Mouse (Mus musculus): ENCODE measurements around the gene Cfl1. TPM values are rescaled to one million over a fixed set of nuclear protein-coding genes. Genes with fewer than 3 reads are reported as not detected.

The Cfl1 gene
- polyA plus RNA-seq, 1 experiment from 2014 or later: 2,209 TPM

DNA sequence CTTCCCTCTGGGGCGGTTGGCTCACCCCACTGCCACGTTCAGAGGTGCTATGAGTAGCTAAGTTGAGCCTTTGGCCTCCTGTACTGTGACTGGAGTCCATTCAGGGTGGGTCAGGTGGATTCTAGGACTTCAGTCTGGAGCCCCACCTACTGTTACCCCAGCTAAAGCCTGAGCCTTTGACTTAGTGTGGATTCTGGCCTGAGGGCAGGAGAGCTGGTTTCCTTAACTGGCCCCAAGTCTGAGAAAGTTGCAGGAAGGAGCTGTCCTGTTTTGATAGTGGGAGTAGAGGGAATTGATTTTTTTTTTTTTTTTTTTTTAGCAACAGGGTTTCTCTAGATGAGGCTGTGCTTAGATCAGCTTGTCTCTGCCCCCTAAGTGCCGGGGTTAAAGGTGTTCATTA lies 4.1 kb downstream of the Cfl1 start:
- H3K27ac ChIP-seq: no peak overlapping the region
- H3K9ac ChIP-seq: no peak overlapping the region
- no peak overlapping the region for H3K4me2 ChIP-seq
- H3K9me3 ChIP-seq: no peaks in the 10 kb centered on the region
- WGBS: 79% methylated on average over 3 of the region's 3 CpGs
- H3K36me3 ChIP-seq: peaks cover 49% of the 10 kb centered on the region
- H3K4me3 ChIP-seq: no peak overlapping the region
- peaks cover 17% of the 10 kb centered on the region for H3K4me1 ChIP-seq
- ATAC-seq (ENCODE audit: insufficient number of reproducible peaks, low FRiP score, low TSS enrichment, low read depth): no peak
- H3K27me3 ChIP-seq: no peaks in the 10 kb centered on the region

DNA sequence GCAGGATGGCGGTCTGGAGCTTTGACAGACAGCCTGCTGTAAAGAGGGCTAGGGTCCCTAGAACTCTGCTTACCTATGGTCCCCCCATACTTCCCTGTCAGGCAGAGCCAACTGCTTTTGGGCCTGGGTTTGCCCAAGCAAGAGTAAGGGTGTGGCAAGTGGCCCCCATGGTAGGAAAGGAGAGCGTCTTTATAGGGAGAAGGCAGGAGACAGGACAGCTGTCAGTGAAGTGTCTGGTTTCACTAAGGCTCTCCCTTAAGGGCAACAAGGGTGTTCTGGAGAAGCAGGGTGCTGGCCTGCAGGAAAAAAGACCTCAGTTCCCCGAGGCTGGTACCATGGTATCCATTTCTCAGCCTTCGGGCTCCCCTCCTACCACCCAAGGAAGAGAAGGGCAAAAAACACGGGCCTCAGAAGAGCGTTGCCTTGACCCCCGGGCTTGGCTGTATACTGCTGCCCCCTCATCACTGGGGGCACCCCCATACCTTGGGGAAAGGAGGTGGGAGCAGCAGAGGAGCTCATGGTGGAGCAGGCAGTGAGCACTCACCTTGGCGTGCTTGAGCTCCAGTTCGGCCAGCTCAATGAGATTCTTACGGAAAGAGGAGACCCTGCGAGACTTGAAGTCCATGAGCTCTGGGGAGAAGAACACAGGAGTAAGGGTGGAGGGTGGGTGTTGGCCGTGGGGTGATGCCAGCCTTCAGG lies 5.2 kb downstream of the Cfl1 start:
- peaks cover 10% of the 10 kb centered on the region for H3K4me1 ChIP-seq
- H3K27me3 ChIP-seq: no peaks in the 10 kb centered on the region
- H3K9me3 ChIP-seq: no peaks in the 10 kb centered on the region
- no peak overlapping the region for H3K4me3 ChIP-seq
- H3K9ac ChIP-seq: no peak overlapping the region
- H3K36me3 ChIP-seq: peaks cover 49% of the 10 kb centered on the region
- 79% methylated on average over 12 of the region's 12 CpGs for WGBS
- H3K4me2 ChIP-seq: no peak overlapping the region
- no peak for ATAC-seq (ENCODE audit: insufficient number of reproducible peaks, low FRiP score, low TSS enrichment, low read depth)
- H3K27ac ChIP-seq: no peak overlapping the region; the same call in 1 of the 2 replicates

DNA sequence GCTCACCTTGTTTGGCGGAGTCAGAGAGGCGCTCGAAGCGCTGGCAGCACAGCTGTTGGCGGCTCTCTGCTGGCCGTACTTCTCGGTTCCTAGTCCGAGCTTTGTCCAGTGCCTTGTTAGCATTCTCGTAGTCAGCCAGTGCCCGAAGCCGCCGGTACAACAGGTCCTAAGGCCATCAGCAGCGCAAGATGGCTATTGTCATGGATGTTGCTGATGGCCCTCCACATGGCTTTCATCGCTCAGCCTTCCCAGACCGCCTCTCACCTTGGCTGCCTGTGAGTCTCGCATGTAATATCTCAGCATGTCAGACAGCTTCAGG lies 5.8 kb downstream of the Cfl1 start:
- Histone ChIP-seq H3K4me1 (peaks cover 10% of the 10 kb centered on the region), H3K27ac (no peak overlapping the region), H3K36me3 (peaks cover 49% of the 10 kb centered on the region), H3K9me3 (no peaks in the 10 kb centered on the region), H3K27me3 (no peaks in the 10 kb centered on the region), H3K9ac (no peak overlapping the region), H3K4me2 (no peak overlapping the region), H3K4me3 (no peak overlapping the region)
- 85% methylated on average over 16 of the region's 16 CpGs for WGBS
- ATAC-seq (ENCODE audit: insufficient number of reproducible peaks, low FRiP score, low TSS enrichment, low read depth): no peak

DNA sequence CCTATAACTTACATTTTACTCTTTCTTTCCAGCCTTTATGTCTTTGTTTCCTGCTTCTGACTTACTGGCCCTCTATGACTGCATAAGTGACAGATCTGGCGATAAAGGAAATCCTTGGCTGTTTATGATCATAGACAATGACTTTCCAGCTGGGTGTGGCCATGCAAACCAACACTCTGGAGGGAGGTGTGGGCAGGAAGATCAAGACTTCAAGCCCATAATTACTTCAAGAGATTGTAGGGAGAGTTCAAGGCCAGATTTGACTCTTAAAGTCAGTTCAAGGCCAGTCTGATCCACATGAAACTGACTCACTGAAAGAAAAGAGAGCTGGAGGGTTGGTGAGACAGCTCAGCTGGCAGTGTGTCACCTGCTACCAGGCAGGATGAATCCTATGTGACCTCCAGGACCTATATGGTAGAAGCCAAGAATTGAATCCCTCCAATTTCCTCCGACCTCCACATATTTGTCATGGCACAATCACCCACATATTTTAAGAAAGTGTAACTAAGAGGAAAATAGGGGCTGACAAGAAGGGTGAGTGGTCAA lies 10.1 kb downstream of the Cfl1 start:
- H3K4me2 ChIP-seq: no peak overlapping the region
- no peak for ATAC-seq (ENCODE audit: insufficient number of reproducible peaks, low FRiP score, low TSS enrichment, low read depth)
- H3K9ac ChIP-seq: no peak overlapping the region
- no peak overlapping the region for H3K27ac ChIP-seq
- no peaks in the 10 kb centered on the region for H3K4me1 ChIP-seq
- H3K27me3 ChIP-seq: no peaks in the 10 kb centered on the region
- WGBS: 89% methylated on average over 2 of the region's 2 CpGs
- H3K9me3 ChIP-seq: no peaks in the 10 kb centered on the region
- H3K4me3 ChIP-seq: no peak overlapping the region
- peaks cover 24% of the 10 kb centered on the region for H3K36me3 ChIP-seq

DNA sequence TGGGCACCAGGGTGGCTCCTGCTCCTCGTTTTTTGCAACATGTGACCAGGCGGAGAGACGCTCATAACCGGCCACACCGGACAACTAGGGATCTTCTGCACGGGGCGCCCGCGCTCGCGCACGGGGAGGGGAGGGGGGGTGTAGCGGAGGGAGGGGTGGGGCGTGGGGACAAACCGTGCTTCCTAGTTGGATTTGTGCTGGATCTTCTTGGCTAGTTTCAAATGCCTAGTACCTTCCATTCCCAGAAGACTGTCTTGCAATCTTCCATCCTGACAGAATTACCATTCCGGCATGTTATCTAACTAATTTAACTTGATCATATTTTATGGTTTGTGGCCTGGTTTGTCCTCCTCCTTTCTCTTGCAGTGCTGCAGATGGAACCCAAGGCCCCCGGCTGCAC lies 13.4 kb downstream of the Cfl1 start, which contains the start of gene 1700020D05Rik:
TSS of gene 1700020D05Rik (minus strand) at position 101 of the 400 bp plus-strand sequence.
- H3K9me3 ChIP-seq: no peaks in the 10 kb centered on the region
- H3K27me3 ChIP-seq: no peaks in the 10 kb centered on the region
- WGBS: 51% methylated on average over 17 of the region's 17 CpGs
- no peak within 1 kb of the TSS for H3K4me2 ChIP-seq
- H3K36me3 ChIP-seq: no peaks in the 10 kb centered on the region; the same call in 1 of the 2 replicates
- no peak within 1 kb of the TSS for H3K27ac ChIP-seq
- ATAC-seq (ENCODE audit: insufficient number of reproducible peaks, low FRiP score, low TSS enrichment, low read depth): no peak
- H3K4me1 ChIP-seq: no peaks in the 10 kb centered on the region
- no peak within 1 kb of the TSS for H3K4me3 ChIP-seq
- H3K9ac ChIP-seq: no peak within 1 kb of the TSS

DNA sequence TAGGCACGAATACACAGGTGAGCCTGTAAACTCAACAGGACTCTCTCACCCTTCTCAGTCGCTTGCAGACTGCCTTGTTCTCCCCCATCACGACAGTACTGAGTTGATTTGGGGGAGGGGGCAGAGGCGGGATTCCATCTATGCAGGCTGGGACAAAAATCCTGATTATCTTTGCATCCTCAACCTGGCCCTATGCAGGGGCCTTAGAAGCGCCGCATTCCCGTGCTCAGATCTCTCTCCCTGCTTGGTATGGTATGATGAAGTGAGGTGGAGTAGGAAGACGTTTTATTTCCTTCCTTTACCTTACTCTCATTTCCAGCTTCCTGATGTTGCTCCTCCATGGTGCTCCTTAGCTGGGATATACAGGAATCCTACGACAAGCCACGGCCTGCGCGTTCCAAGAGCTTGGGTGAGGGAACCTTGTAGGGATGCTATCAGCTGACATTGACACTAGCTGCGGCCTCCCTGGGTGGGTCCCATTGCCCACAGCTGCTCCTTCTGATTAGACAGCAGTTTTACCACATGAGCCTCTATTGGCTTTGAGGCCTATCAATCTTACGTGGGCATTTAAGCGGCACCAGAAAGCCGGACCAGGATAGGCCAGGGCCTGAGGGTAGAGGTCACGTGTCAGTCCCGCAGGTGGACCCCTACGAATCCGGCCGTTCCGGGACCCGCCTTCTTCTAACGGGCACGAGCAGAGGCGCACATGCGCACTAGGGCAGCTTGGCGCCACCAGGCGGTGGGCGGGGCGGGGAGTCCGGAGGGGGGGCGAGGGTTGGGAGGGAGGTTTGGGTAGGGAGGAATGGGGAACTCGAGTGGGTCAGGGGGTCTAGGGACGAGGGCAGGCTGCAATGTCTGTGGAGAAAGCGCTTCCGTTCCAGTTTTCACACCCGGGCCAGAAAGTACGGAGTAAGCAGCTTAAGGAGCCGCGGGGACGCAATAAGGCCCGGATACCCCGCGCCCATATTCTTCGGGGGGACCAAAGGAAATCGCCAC lies 20.1 kb downstream of the Cfl1 start, which contains the start of gene Snx32:
TSS of gene Snx32 (minus strand) at position 508 of the 996 bp plus-strand sequence.
- H3K4me1 ChIP-seq: peaks cover 18% of the 10 kb centered on the region
- WGBS: 2% methylated on average over 47 of the region's 47 CpGs
- H3K27ac ChIP-seq: peak within 1 kb of the TSS; percentile 76
- peak within 1 kb of the TSS; percentile 50 for H3K4me3 ChIP-seq
- peak within 1 kb of the TSS; percentile 52 for H3K9ac ChIP-seq
- peak within 1 kb of the TSS; percentile 82 for H3K4me2 ChIP-seq
- H3K27me3 ChIP-seq: no peaks in the 10 kb centered on the region
- no peaks in the 10 kb centered on the region for H3K36me3 ChIP-seq
- no peaks in the 10 kb centered on the region for H3K9me3 ChIP-seq
- ATAC-seq (ENCODE audit: insufficient number of reproducible peaks, low FRiP score, low TSS enrichment, low read depth): peak; percentile 98

DNA sequence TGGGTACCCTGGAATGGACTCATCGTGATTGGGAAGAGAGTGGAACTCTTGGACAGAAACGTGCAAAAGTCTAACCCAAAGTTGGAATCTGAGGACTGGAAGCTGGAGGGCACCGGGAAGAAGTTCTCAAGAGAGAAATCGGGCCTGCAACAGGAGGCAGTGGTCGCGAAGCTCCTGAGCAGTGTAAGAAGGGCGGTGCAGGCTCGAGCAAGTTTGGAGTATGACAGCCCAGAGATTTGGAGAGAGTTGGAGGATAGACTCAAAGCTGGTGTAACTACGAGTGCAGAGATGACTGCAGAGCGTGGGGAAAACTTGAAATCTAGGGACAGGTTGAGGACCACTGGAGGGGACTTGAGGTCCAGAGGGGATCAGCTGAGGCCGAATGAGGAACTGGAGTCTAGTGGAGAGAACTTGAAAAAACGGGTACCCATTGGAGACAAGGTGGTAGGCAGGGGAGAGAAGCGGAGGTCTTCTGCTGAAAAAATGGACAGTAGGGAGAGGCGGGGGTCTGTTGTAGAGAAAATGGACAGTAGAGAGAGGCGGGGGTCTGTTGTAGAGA lies 20.9 kb downstream of the Cfl1 start:
- peak overlapping the region; percentile 82 for H3K4me2 ChIP-seq
- no peaks in the 10 kb centered on the region for H3K27me3 ChIP-seq
- peak overlapping the region; percentile 52 for H3K9ac ChIP-seq
- no peaks in the 10 kb centered on the region for H3K9me3 ChIP-seq
- peak overlapping the region; percentile 50 for H3K4me3 ChIP-seq
- peaks cover 18% of the 10 kb centered on the region for H3K4me1 ChIP-seq
- no peak for ATAC-seq (ENCODE audit: insufficient number of reproducible peaks, low FRiP score, low TSS enrichment, low read depth)
- 45% methylated on average over 15 of the region's 15 CpGs for WGBS
- H3K27ac ChIP-seq: peak overlapping the region; percentile 76
- no peaks in the 10 kb centered on the region for H3K36me3 ChIP-seq

DNA sequence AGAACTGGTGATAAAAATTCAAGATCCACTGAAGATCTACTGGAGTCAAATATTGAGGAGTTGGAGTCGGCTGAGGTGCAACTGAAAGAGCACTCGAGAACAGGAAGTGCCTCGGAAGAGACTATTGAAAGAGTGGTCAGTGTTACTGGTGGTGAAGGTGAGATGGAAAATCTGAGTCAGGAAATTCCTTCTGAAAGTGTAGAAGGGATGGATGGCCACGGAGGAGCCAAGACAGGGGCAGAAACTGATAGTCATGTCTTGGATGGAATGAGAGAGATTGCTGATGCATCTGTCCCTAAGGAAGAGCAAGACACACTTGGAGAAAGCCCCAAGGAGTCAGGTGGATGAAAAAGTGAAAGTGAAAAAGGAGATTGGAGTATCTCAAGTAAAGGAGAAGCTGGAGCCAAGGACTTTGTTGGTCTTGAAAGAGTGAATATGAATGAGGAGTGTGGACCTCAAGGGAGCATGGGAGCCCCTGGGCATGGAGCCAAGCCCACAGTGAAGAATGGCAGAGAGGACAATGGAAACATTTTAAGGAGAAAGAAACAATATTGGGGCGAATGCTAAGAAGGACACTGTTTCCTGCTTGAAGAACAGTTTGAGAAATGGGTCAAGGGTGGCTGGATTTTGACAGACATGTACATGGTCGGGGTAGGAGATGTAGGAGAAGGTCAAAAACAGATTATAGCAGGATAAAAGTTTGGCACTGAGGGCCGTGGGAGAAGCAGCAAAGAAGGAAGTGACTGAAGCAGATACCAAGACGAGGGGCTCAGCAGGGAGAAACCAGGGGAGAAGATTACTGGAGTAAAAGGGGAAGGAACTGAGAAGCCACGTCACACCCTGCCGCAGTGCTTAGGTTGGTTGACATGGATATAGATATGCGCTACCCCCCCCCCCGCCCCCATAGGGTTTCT lies 22.1 kb downstream of the Cfl1 start:
- ATAC-seq (ENCODE audit: insufficient number of reproducible peaks, low FRiP score, low TSS enrichment, low read depth): no peak
- no peaks in the 10 kb centered on the region for H3K36me3 ChIP-seq
- 0 out of 2 replicates have a peak overlapping the region, but pooled peaks have one; percentile 3 for H3K4me3 ChIP-seq
- WGBS: 86% methylated on average over 12 of the region's 12 CpGs
- H3K4me1 ChIP-seq: peaks cover 18% of the 10 kb centered on the region
- no peak overlapping the region for H3K4me2 ChIP-seq
- H3K27me3 ChIP-seq: no peaks in the 10 kb centered on the region
- no peaks in the 10 kb centered on the region for H3K9me3 ChIP-seq
- no peak overlapping the region for H3K9ac ChIP-seq
- H3K27ac ChIP-seq: no peak overlapping the region

DNA sequence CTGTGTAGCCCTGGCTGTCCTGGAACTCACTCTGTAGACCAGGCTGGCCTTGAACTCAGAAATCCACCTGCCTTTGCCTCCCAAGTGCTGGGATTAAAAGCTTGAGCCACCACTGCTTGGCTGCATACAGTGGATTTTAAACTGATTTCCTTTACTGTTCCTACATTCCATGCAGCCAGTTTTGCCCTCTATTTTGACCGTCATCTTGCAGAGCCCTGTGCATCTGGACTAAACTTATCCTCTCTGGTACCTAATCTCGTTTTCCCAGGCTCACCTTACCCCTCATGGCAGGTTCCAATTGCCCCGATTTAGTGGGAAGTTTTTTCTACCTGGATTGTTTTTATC lies 22.7 kb downstream of the Cfl1 start:
- Histone ChIP-seq H3K9ac (no peak overlapping the region), H3K4me1 (peaks cover 18% of the 10 kb centered on the region), H3K36me3 (no peaks in the 10 kb centered on the region), H3K4me3 (no peak overlapping the region), H3K27me3 (no peaks in the 10 kb centered on the region), H3K9me3 (no peaks in the 10 kb centered on the region), H3K4me2 (no peak overlapping the region), H3K27ac (no peak overlapping the region)
- ATAC-seq (ENCODE audit: insufficient number of reproducible peaks, low FRiP score, low TSS enrichment, low read depth): no peak
- WGBS: 82% methylated on average over 3 of the region's 3 CpGs

DNA sequence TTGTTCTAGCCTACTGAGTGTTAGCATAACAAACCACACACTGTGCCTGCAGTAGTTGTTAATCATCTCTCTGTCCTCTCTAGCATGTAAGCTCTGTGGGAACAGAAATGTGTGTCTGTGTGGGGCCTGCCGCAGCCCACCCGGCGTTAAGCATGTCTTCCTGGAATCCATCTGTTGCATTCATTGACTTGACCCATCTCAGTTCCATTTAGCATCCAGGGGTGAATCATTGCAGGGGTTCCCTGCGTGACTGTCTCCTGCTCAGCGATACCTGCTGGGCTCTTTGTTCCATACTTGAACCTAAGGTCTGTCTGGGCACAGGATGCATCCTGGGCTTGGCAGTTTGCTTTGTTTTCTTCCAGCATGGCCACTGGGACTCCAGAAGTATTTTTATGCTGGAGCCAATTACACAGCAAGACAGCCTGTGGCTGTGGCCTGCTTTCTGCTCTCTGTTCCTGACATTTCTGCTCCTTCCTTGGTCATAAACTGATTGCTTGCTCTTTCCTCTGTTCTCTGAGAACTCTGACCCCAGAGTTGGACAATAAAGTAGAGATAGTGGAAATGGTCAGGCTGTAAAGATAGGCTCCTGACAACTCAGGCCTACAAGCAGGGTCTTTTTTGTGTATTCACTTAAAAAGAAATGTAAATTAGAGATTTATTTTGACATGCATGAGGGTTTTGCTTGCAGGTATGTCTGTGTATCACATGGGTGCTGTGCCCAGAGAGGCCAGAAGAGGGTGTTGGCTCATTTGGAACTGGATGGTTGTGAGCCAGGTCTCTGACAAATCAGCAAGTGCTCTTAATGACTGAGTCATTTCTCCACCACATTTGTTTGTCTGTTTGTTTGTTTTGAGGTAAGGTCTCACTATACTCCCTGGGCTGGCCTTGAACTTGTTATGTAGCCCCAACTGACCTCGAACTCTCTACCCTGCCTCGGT lies 25.9 kb downstream of the Cfl1 start:
- Histone ChIP-seq H3K27me3 (no peaks in the 10 kb centered on the region), H3K27ac (no peak overlapping the region), H3K4me3 (no peak overlapping the region), H3K9ac (no peak overlapping the region), H3K4me1 (peaks cover 4% of the 10 kb centered on the region; the same call in 1 of the 2 replicates), H3K4me2 (no peak overlapping the region), H3K36me3 (no peaks in the 10 kb centered on the region), H3K9me3 (no peaks in the 10 kb centered on the region)
- 86% methylated on average over 7 of the region's 7 CpGs for WGBS
- ATAC-seq (ENCODE audit: insufficient number of reproducible peaks, low FRiP score, low TSS enrichment, low read depth): no peak

Measured in limb, embryonic 15.5 days (tissue).